Mouse (Mus musculus): ENCODE data around the gene Naa15.

DNA sequence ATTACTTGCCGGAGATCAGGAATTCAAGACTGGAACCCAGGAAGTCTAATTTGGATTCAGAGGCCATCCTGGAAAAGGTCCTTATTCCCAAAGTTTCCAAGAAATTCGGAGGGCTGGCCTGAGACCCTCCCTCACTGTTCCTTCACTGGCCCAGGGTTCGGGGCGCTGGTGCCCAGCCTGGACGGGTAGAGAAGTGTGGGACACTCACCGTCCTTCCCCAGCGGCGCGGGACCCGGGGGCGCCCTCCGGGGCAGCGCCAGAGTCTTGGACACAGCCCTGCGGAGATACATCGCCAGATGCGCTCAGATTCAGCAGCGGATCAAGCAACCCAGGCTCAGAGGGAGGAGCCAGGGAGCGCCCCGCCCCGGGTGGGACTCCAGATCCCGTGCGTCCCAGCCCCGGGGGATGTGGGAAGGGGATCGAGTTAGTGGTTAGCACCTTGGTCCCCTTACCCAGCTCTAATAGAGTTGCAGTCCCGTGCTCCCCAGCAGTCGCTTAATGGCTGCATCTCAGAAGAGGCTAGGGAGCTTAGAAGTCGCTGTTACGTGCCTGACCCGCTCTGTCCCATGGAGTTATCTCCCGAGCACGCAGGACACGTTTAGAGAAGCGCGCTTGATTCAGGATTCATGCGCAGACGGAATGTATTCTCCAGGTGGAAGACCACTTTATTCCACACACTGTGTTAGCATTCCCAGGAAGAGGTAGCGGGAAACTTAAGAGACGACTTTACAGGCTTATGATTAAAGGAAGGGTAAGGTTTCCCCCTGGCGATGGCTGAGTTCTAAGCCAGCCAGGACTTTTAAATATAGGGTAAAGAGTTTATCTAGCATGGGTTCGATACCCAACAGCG is 18.5 kb upstream of the Naa15 start, which contains the start of gene Mgarp:
- TF ChIP-seq CTCF (conservative IDR thresholded peaks at IDR 0.05; ENCODE audit: low read length): no peak
- no peak for TF ChIP-seq NANOG (IDR thresholded peaks at IDR 0.05; ENCODE audit: borderline replicate concordance, low read length)
- TF ChIP-seq POU5F1 (IDR thresholded peaks at IDR 0.05; ENCODE audit: borderline replicate concordance, low read length): no peak

Measured in E14TG2a.4 (cell line).